Mouse (Mus musculus): ENCODE measurements around the gene Cxcl1.

DNA sequence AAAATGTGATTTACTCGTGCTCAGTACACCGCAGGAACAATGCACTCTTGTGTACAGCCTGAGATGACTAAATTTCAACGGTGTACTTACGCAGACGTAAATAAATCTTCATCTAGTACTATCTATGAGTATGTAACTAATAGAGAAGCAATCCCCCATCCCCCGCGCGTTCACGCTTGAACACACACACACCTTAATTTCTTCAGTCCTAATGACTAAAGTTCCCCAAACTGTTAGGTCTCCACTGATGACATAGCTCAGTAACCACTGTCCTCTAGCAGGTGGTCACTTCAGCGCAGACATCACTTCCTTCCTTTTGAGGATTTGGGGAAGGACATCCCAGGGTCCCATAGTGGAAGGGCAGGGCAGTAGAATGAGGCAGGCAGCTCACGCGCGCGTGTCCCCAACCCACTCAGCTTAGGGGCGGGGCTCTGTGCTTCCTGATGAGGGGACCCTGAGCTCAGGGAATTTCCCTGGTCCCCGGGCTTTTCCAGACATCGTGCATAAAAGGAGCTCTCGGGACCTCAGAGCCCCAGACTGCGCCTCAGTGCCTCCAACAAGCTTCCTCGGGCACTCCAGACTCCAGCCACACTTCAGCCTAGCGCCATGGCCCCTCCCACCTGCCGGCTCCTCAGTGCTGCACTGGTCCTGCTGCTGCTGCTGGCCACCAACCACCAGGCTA lies 12.4 kb downstream of the Cxcl1 start, which contains the start of gene Cxcl2:
- TF ChIP-seq POLR2A (IDR thresholded peaks at IDR 0.05; ENCODE audit: borderline replicate concordance, insufficient read depth, low read length) (no peak), CTCF (IDR thresholded peaks at IDR 0.05; ENCODE audit: borderline replicate concordance, insufficient read depth, low read depth, low read length) (no peak)

Measured in cerebellum, adult 2 months (tissue).